Mouse (Mus musculus): Measurements from ENCODE around the gene Rgcc. TPM values are rescaled to one million over a fixed set of nuclear protein-coding genes. Genes with fewer than 3 reads are reported as not detected.

Gene Rgcc
- polyA plus RNA-seq, 1 experiment from 2014 or later: 16.5 TPM

DNA sequence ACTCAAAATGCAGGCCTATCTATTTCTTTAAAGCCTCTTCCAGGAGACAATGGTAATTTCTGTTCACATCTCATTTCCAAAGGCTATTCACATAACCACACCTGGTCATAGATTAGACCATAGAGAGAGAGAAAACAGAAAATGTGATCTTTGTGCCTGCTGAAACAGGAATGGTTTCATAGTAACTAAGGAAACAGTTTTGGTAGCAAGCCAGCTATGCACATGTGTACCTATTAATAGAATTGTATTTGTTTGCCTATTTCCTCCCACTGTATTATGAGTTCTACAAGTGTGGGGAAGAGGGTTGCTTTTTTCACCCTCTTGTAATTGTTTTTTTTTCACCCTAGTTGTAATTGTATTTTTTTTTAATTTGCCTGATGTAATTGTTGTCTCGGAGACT lies 31.9 kb downstream of the Rgcc start:
- Histone ChIP-seq H3K9ac (ENCODE audit: low read length) (no peak overlapping the region), H3K9me3 (ENCODE audit: control insufficient read depth, low read length) (0 out of 2 replicates have a peak, but pooled peaks cover 4% of the 10 kb centered on the region), H3K27me3 (ENCODE audit: control insufficient read depth, insufficient read depth, low read length) (no peaks in the 10 kb centered on the region), H3K4me1 (ENCODE audit: control insufficient read depth in 2 of 2, insufficient read depth in 2 of 2, low read length in 2 of 2) (peaks cover 0 to 3% of the 10 kb centered on the region in 2 experiments; a peak in 2 of 4 replicates), H3K27ac (replicated peaks in 1 of 2; ENCODE audit: control insufficient read depth in 1 of 2, insufficient read depth in 1 of 2, low read depth in 2 of 2, low read length in 2 of 2) (peak overlapping the region in 1 of 2 experiments; percentile 37; a peak in 2 of 4 replicates), H3K4me2 (ENCODE audit: low read length) (no peak overlapping the region), H3K36me3 (ENCODE audit: control insufficient read depth, insufficient read depth, low read length) (no peaks in the 10 kb centered on the region), H3K4me3 (ENCODE audit: control insufficient read depth in 1 of 2, insufficient read depth in 1 of 2, low read depth in 1 of 2, low read length in 2 of 2) (no peak overlapping the region)
- ATAC-seq (ENCODE audit: insufficient number of reproducible peaks, insufficient read depth, low FRiP score, low read depth): no peak
- 63% methylated on average over 1 of the region's 1 CpGs for whole genome bisulfite sequencing

DNA sequence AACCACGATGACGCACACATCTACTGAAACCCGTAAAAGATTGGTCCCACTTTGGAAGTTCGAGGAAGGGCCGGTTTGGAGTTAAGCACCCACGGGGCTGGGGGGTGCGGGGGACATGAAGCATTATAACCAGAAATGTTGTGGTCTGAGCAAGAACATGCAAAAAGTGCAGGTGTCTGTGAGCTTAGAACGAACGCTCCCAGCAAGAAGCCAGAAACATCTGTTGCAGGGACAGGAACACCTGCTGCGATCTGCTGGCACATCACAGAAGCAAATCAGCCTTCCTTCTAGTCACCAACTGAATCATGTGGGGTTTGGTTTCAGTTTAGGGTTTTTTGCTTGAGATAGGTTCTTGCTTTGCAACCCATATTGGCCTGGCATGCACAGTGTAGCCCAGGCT lies 33.6 kb downstream of the Rgcc start:
- no peak overlapping the region for H3K27ac ChIP-seq (replicated peaks in 1 of 2; ENCODE audit: control insufficient read depth in 1 of 2, insufficient read depth in 1 of 2, low read depth in 2 of 2, low read length in 2 of 2)
- WGBS: 88% methylated on average over 10 of the region's 10 CpGs

DNA sequence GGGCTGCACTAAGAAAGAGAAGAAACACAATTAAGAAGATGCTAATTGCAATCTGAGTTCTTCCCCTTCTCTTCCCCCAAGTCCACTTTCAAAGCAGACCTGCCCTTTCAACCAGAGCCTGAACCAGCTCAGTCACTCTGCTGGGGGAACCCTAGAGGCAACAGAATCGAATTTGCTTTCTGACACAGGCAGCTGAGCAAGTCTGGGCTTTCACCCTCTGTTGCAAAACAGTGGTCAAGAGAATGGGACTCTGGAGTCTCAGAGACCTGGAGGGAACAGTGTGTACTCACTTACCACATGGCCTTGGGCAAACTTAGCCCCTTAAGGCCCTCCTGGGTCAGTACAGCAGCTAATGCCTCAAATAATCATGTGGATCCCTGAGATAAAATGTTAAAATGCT lies 34.1 kb downstream of the Rgcc start:
- Histone ChIP-seq H3K4me3 (ENCODE audit: control insufficient read depth in 1 of 2, insufficient read depth in 1 of 2, low read depth in 1 of 2, low read length in 2 of 2) (no peak overlapping the region), H3K9me3 (ENCODE audit: control insufficient read depth, low read length) (0 out of 2 replicates have a peak, but pooled peaks cover 4% of the 10 kb centered on the region), H3K27ac (replicated peaks in 1 of 2; ENCODE audit: control insufficient read depth in 1 of 2, insufficient read depth in 1 of 2, low read depth in 2 of 2, low read length in 2 of 2) (no peak overlapping the region), H3K4me1 (ENCODE audit: control insufficient read depth in 2 of 2, insufficient read depth in 2 of 2, low read length in 2 of 2) (no peaks in the 10 kb centered on the region; a peak in 1 of 4 replicates), H3K4me2 (ENCODE audit: low read length) (no peak overlapping the region), H3K36me3 (ENCODE audit: control insufficient read depth, insufficient read depth, low read length) (no peaks in the 10 kb centered on the region), H3K9ac (ENCODE audit: low read length) (no peak overlapping the region), H3K27me3 (ENCODE audit: control insufficient read depth, insufficient read depth, low read length) (no peaks in the 10 kb centered on the region)
- no peak for ATAC-seq (ENCODE audit: insufficient number of reproducible peaks, insufficient read depth, low FRiP score, low read depth)
- 63% methylated on average over 1 of the region's 1 CpGs for WGBS

More for the DNA sequence above, 33.6 kb downstream of the Rgcc start:
- Histone ChIP-seq H3K27me3 (ENCODE audit: control insufficient read depth, insufficient read depth, low read length) (no peaks in the 10 kb centered on the region), H3K4me3 (ENCODE audit: control insufficient read depth in 1 of 2, insufficient read depth in 1 of 2, low read depth in 1 of 2, low read length in 2 of 2) (no peak overlapping the region), H3K4me1 (ENCODE audit: control insufficient read depth in 2 of 2, insufficient read depth in 2 of 2, low read length in 2 of 2) (no peaks in the 10 kb centered on the region; a peak in 1 of 4 replicates), H3K36me3 (ENCODE audit: control insufficient read depth, insufficient read depth, low read length) (no peaks in the 10 kb centered on the region), H3K9me3 (ENCODE audit: control insufficient read depth, low read length) (0 out of 2 replicates have a peak, but pooled peaks cover 4% of the 10 kb centered on the region), H3K9ac (ENCODE audit: low read length) (no peak overlapping the region), H3K4me2 (ENCODE audit: low read length) (no peak overlapping the region)
- ATAC-seq (ENCODE audit: insufficient number of reproducible peaks, insufficient read depth, low FRiP score, low read depth): no peak

DNA sequence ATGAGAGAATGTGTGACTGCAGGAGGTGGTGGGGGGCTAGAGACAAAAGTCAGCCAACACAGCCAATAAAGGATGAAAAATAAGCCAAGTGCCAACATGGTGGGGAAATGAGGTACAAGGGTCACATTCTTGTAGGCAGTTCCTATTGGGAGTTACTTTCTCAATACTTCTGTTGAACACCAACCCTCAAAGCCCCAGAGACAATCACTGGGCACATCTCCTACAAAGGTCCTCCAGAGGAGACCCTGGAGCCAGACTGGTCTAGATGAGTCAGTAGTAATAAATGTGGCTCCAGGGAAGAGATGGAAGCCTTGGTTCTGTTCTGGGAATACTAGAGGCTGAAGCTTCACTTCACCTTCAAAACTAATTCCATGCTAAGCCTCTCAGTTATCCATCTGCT lies 35.0 kb downstream of the Rgcc start:
- H3K27me3 ChIP-seq (ENCODE audit: control insufficient read depth, insufficient read depth, low read length): no peaks in the 10 kb centered on the region
- H3K4me3 ChIP-seq (ENCODE audit: control insufficient read depth in 1 of 2, insufficient read depth in 1 of 2, low read depth in 1 of 2, low read length in 2 of 2): no peak overlapping the region
- ATAC-seq (ENCODE audit: insufficient number of reproducible peaks, insufficient read depth, low FRiP score, low read depth): no peak
- H3K4me2 ChIP-seq (ENCODE audit: low read length): no peak overlapping the region
- no peak overlapping the region for H3K9ac ChIP-seq (ENCODE audit: low read length)
- no peaks in the 10 kb centered on the region for H3K36me3 ChIP-seq (ENCODE audit: control insufficient read depth, insufficient read depth, low read length)
- 0 out of 2 replicates have a peak, but pooled peaks cover 4% of the 10 kb centered on the region for H3K9me3 ChIP-seq (ENCODE audit: control insufficient read depth, low read length)
- no peak overlapping the region for H3K27ac ChIP-seq (replicated peaks in 1 of 2; ENCODE audit: control insufficient read depth in 1 of 2, insufficient read depth in 1 of 2, low read depth in 2 of 2, low read length in 2 of 2)
- H3K4me1 ChIP-seq (ENCODE audit: control insufficient read depth in 2 of 2, insufficient read depth in 2 of 2, low read length in 2 of 2): no peaks in the 10 kb centered on the region; a peak in 1 of 4 replicates

DNA sequence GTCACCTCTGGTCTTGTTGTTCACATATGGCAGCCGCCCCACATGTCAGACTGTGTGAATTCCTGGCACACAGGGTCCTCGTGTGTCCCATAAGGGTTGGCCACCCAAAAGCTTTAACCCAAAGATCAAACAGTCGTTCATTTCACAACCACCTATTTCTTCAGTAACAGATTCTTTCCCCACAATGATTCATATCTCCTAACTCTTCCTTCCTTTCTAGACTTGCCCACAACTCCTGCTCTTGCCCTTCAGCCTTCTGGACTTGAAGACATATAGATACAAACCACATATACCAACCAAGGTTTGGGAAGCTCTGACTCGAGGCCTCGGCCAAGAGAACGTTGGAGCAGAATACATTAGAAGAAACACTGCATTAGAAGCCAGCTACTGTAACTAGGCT lies 35.7 kb downstream of the Rgcc start:
- Histone ChIP-seq H3K27ac (replicated peaks in 1 of 2; ENCODE audit: control insufficient read depth in 1 of 2, insufficient read depth in 1 of 2, low read depth in 2 of 2, low read length in 2 of 2) (no peak overlapping the region), H3K4me2 (ENCODE audit: low read length) (no peak overlapping the region), H3K4me3 (ENCODE audit: control insufficient read depth in 1 of 2, insufficient read depth in 1 of 2, low read depth in 1 of 2, low read length in 2 of 2) (no peak overlapping the region), H3K9ac (ENCODE audit: low read length) (no peak overlapping the region), H3K36me3 (ENCODE audit: control insufficient read depth, insufficient read depth, low read length) (no peaks in the 10 kb centered on the region), H3K9me3 (ENCODE audit: control insufficient read depth, low read length) (0 out of 2 replicates have a peak, but pooled peaks cover 4% of the 10 kb centered on the region), H3K4me1 (ENCODE audit: control insufficient read depth in 2 of 2, insufficient read depth in 2 of 2, low read length in 2 of 2) (no peaks in the 10 kb centered on the region; a peak in 1 of 4 replicates), H3K27me3 (ENCODE audit: control insufficient read depth, insufficient read depth, low read length) (no peaks in the 10 kb centered on the region; the same call in 1 of the 2 replicates)
- WGBS: 82% methylated on average over 6 of the region's 6 CpGs
- no peak for ATAC-seq (ENCODE audit: insufficient number of reproducible peaks, insufficient read depth, low FRiP score, low read depth)

DNA sequence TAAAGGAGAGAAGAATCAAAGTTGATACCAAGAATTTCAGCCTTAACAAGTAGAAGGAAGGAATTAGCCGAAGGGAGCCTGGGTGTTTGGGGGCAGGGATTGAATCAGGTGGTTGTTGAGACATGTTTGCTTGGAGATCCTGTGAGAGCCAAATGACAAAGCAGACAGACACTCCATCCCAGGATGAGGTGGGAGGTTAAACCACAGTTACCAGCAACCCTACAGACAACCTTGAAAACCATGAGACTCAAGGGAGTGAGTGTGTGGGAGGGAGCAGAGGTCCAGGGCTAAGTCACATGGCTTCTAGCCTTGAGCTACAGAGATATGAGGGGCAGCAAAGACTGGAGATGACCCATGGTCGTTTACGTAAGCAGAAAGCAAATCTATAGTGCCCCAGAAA lies 38.1 kb downstream of the Rgcc start:
- WGBS: 75% methylated on average over 3 of the region's 3 CpGs
- ATAC-seq (ENCODE audit: insufficient number of reproducible peaks, insufficient read depth, low FRiP score, low read depth): no peak

DNA sequence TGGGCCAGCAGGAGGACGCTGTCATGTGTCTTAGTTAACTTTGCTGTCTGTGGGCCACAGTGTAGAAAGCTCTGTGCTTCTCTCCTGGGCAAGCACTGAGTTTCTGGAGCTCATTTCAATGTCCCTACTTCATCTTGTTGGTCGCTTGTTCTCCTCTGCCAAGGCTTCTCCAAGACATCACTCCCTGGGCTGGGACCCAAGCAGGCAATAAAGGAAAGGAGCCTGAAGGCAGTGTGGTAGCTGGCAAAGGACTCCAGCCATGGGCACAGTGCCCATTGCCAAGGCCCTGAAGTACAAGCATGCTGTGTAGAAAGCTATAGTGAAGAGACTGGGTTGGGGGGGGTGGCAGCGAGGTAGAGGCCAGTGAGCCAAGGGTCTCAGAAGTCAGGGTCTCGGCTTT lies 38.8 kb downstream of the Rgcc start:
- Histone ChIP-seq H3K9ac (ENCODE audit: low read length) (no peak overlapping the region), H3K4me2 (ENCODE audit: low read length) (no peak overlapping the region), H3K27me3 (ENCODE audit: control insufficient read depth, insufficient read depth, low read length) (no peaks in the 10 kb centered on the region; the same call in none of the 2 replicates), H3K27ac (replicated peaks in 1 of 2; ENCODE audit: control insufficient read depth in 1 of 2, insufficient read depth in 1 of 2, low read depth in 2 of 2, low read length in 2 of 2) (no peak overlapping the region), H3K9me3 (ENCODE audit: control insufficient read depth, low read length) (no peaks in the 10 kb centered on the region), H3K4me3 (ENCODE audit: control insufficient read depth in 1 of 2, insufficient read depth in 1 of 2, low read depth in 1 of 2, low read length in 2 of 2) (no peak overlapping the region), H3K4me1 (ENCODE audit: control insufficient read depth in 2 of 2, insufficient read depth in 2 of 2, low read length in 2 of 2) (no peaks in the 10 kb centered on the region), H3K36me3 (ENCODE audit: control insufficient read depth, insufficient read depth, low read length) (no peaks in the 10 kb centered on the region)
- 83% methylated on average over 4 of the region's 4 CpGs for WGBS
- ATAC-seq (ENCODE audit: insufficient number of reproducible peaks, insufficient read depth, low FRiP score, low read depth): no peak

More for the DNA sequence above, 38.1 kb downstream of the Rgcc start:
- Histone ChIP-seq H3K36me3 (ENCODE audit: control insufficient read depth, insufficient read depth, low read length) (no peaks in the 10 kb centered on the region), H3K9me3 (ENCODE audit: control insufficient read depth, low read length) (no peaks in the 10 kb centered on the region), H3K27ac (replicated peaks in 1 of 2; ENCODE audit: control insufficient read depth in 1 of 2, insufficient read depth in 1 of 2, low read depth in 2 of 2, low read length in 2 of 2) (no peak overlapping the region), H3K4me1 (ENCODE audit: control insufficient read depth in 2 of 2, insufficient read depth in 2 of 2, low read length in 2 of 2) (no peaks in the 10 kb centered on the region), H3K27me3 (ENCODE audit: control insufficient read depth, insufficient read depth, low read length) (no peaks in the 10 kb centered on the region; the same call in 1 of the 2 replicates), H3K4me2 (ENCODE audit: low read length) (no peak overlapping the region), H3K9ac (ENCODE audit: low read length) (no peak overlapping the region), H3K4me3 (ENCODE audit: control insufficient read depth in 1 of 2, insufficient read depth in 1 of 2, low read depth in 1 of 2, low read length in 2 of 2) (no peak overlapping the region)
